ENCODE assay signal across 8 mouse cellular contexts in genomic region chr7:91090830-91091683, GRCm38 (mm10).
DNase-seq lines count a peak whose midpoint lies in the region; ATAC-seq and TF ChIP-seq lines count a peak whose summit lies in the region.

No protein-coding gene starts in this region.

- no peaks in the 10 kb centered on the region for H3K36me3 ChIP-seq in heart, embryonic 13.5 days
- H3K36me3 ChIP-seq in embryonic facial prominence, embryonic 11.5 days (replicated peaks; ENCODE audit: control insufficient read depth, insufficient read depth, low read depth, low read length), result no peaks in the 10 kb centered on the region
- H3K36me3 ChIP-seq in midbrain, embryonic 12.5 days, result no peaks in the 10 kb centered on the region
- H3K36me3 ChIP-seq in lung, postnatal 0 days (ENCODE audit: insufficient read depth, low read length), result no peaks in the 10 kb centered on the region

- no peak for TF ChIP-seq CTCF in lung, postnatal 0 days (IDR thresholded peaks at IDR 0.05)

- DNase-seq in heart, postnatal 25 days (ENCODE audit: low spot score), result no peak
- peak; percentile 27 for DNase-seq in embryonic facial prominence, embryonic 11.5 days (ENCODE audit: low spot score)
- DNase-seq in hindlimb bud, embryonic 11.5 days (ENCODE audit: extremely low spot score, low read depth, low spot score), result peak; percentile 16
- DNase-seq in testis, postnatal 14 days (ENCODE audit: low spot score), result peak; percentile 19
- no peak for DNase-seq in lung, postnatal 4 days
- no peak for DNase-seq in lung, postnatal 0 days (ENCODE audit: low spot score)

- H3K4me1 ChIP-seq in heart, embryonic 13.5 days, result 0 out of 2 replicates have a peak, but pooled peaks cover 3% of the 10 kb centered on the region
- H3K4me1 ChIP-seq in embryonic facial prominence, embryonic 11.5 days (ENCODE audit: control insufficient read depth, insufficient read depth, low read length), result no peaks in the 10 kb centered on the region
- peaks cover 10% of the 10 kb centered on the region; the same call in 1 of the 2 replicates for H3K4me1 ChIP-seq in midbrain, embryonic 12.5 days
- no peaks in the 10 kb centered on the region for H3K4me1 ChIP-seq in lung, postnatal 0 days (ENCODE audit: insufficient read depth, low read depth, low read length)

- peaks cover 13% of the 10 kb centered on the region for H3K27me3 ChIP-seq in heart, embryonic 13.5 days (replicated peaks)
- H3K27me3 ChIP-seq in embryonic facial prominence, embryonic 11.5 days (ENCODE audit: control insufficient read depth, insufficient read depth, low read length), result no peaks in the 10 kb centered on the region
- H3K27me3 ChIP-seq in midbrain, embryonic 12.5 days, result peaks cover 8% of the 10 kb centered on the region; the same call in 1 of the 2 replicates
- no peaks in the 10 kb centered on the region for H3K27me3 ChIP-seq in lung, postnatal 0 days (replicated peaks; ENCODE audit: insufficient read depth, low read length)

- H3K9me3 ChIP-seq in heart, embryonic 13.5 days, result no peaks in the 10 kb centered on the region
- H3K9me3 ChIP-seq in embryonic facial prominence, embryonic 11.5 days (replicated peaks; ENCODE audit: control insufficient read depth, low read length), result no peaks in the 10 kb centered on the region
- H3K9me3 ChIP-seq in midbrain, embryonic 12.5 days, result no peaks in the 10 kb centered on the region
- no peaks in the 10 kb centered on the region for H3K9me3 ChIP-seq in lung, postnatal 0 days (ENCODE audit: low read length)

- peak overlapping the region; percentile 62 for H3K4me2 ChIP-seq in heart, embryonic 13.5 days
- peak overlapping the region; percentile 28 for H3K4me2 ChIP-seq in embryonic facial prominence, embryonic 11.5 days (ENCODE audit: low read depth, low read length)
- H3K4me2 ChIP-seq in midbrain, embryonic 12.5 days (replicated peaks), result peak overlapping the region; percentile 65
- no peak overlapping the region for H3K4me2 ChIP-seq in lung, postnatal 0 days (replicated peaks; ENCODE audit: low read depth, low read length)

- peak overlapping the region; percentile 11; the same call in 1 of the 2 replicates for H3K9ac ChIP-seq in heart, embryonic 13.5 days
- no peak overlapping the region for H3K9ac ChIP-seq in embryonic facial prominence, embryonic 11.5 days (replicated peaks; ENCODE audit: low read length)
- peak overlapping the region; percentile 37; the same call in 1 of the 2 replicates for H3K9ac ChIP-seq in midbrain, embryonic 12.5 days (replicated peaks)
- H3K9ac ChIP-seq in lung, postnatal 0 days (replicated peaks; ENCODE audit: low read depth), result no peak overlapping the region

- no peak for ATAC-seq in heart, embryonic 13.5 days (ENCODE audit: extremely low read depth, insufficient number of reproducible peaks, low FRiP score, low TSS enrichment)
- peak; percentile 59; the same call in 1 of the 2 replicates for ATAC-seq in embryonic facial prominence, embryonic 11.5 days (replicated peaks; ENCODE audit: insufficient number of reproducible peaks, low FRiP score, low TSS enrichment, low read depth)
- peak; percentile 72 for ATAC-seq in midbrain, embryonic 12.5 days (ENCODE audit: low FRiP score, low read depth)
- no peak for ATAC-seq in lung, postnatal 0 days

- WGBS in heart, embryonic 13.5 days, result 20% methylated on average over 25 of the region's 25 CpGs
- WGBS in embryonic facial prominence, embryonic 11.5 days, result 15% methylated on average over 25 of the region's 25 CpGs
- 7% methylated on average over 25 of the region's 25 CpGs for WGBS in midbrain, embryonic 12.5 days
- 16% methylated on average over 25 of the region's 25 CpGs for WGBS in lung, postnatal 0 days

- TF ChIP-seq EP300 in lung, postnatal 0 days (IDR thresholded peaks at IDR 0.05), result no peak

- intact Hi-C loops in heart, postnatal 25 days (cut with DNase I), result no loop called here

- peak overlapping the region; percentile 30 for H3K4me3 ChIP-seq in heart, embryonic 13.5 days
- H3K4me3 ChIP-seq in embryonic facial prominence, embryonic 11.5 days (ENCODE audit: low read depth, low read length), result peak overlapping the region; percentile 24
- peak overlapping the region; percentile 40 for H3K4me3 ChIP-seq in midbrain, embryonic 12.5 days
- no peak overlapping the region for H3K4me3 ChIP-seq in lung, postnatal 0 days (ENCODE audit: low read depth, low read length)

- H3K27ac ChIP-seq in heart, embryonic 13.5 days (replicated peaks), result no peak overlapping the region
- no peak overlapping the region for H3K27ac ChIP-seq in embryonic facial prominence, embryonic 11.5 days (replicated peaks; ENCODE audit: low read depth, low read length)
- no peak overlapping the region for H3K27ac ChIP-seq in midbrain, embryonic 12.5 days (replicated peaks)
- no peak overlapping the region for H3K27ac ChIP-seq in lung, postnatal 0 days (ENCODE audit: low read length)

Comparison
In these comparisons a context has a peak if more than half of its experiments do, and no peak if none do; other contexts are left out.
1. ATAC-seq: peak in embryonic facial prominence, embryonic 11.5 days (single experiment) and midbrain, embryonic 12.5 days (single experiment); none in heart, embryonic 13.5 days (single experiment) and lung, postnatal 0 days (single experiment).
2. H3K9ac ChIP-seq: peak in heart, embryonic 13.5 days (single experiment) and midbrain, embryonic 12.5 days (single experiment); none in embryonic facial prominence, embryonic 11.5 days (single experiment) and lung, postnatal 0 days (single experiment).
3. DNase-seq: peak in embryonic facial prominence, embryonic 11.5 days (single experiment), hindlimb bud, embryonic 11.5 days (single experiment) and testis, postnatal 14 days (single experiment); none in heart, postnatal 25 days (single experiment), lung, postnatal 4 days (0 of 2) and lung, postnatal 0 days (single experiment).